Mouse (Mus musculus) adrenal gland, postnatal 36 days (tissue): ENCODE measurements around the gene Adamts9. TPM values are rescaled to one million over a fixed set of nuclear protein-coding genes. Genes with fewer than 3 reads are reported as not detected.
A peak's percentile ranks its signal among the peaks of the same experiment; 100 is the strongest.

ENCODE experiments used
- DNase-seq, 2 experiments: peaks; one replicate each; pipeline ENCODE4 v3.0.0; 2021; ENCODE audit warnings: mixed read lengths in 1 of 2
- total RNA-seq, 2 experiments: library from RNA; stranded (reverse); gene quantifications; 2 replicates each; pipeline ENCODE4 v1.2.3; 2021

Adamts9 gene
- total RNA-seq, 2 experiments from 2014 or later: 25.7 to 60.8 TPM

DNA sequence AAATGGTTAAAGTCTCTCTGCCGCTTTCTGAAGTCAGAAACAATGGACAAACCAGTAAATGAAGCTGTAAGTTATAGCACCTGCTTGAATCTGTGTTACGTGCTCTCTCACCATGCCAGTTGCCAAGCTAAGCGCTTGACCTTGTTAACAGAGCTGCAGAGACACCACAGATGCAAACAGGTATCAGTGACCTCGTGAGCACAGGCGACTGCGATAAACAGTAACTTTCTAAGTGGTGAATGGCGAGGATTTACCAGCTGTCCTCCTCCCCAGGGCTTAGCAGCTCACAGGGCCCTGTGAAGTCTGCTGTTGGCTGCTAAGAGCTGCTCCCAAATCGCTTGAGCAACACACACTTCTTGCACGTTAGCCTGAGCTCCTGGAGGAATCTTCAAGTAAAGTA lies 80.7 kb downstream of the Adamts9 start:
- no peak for DNase-seq

- no peak for DNase-seq
Observed at GRCm38 (mm10) chr6:92860285-92860912, 82.9 kb downstream of the Adamts9 start.

GRCm38 (mm10) chr6:92858721-92859510 lies 84.4 kb downstream of the Adamts9 start:
- no peak for DNase-seq

- no peak for DNase-seq
Observed at GRCm38 (mm10) chr6:92857761-92858160, 85.5 kb downstream of the Adamts9 start.

DNA sequence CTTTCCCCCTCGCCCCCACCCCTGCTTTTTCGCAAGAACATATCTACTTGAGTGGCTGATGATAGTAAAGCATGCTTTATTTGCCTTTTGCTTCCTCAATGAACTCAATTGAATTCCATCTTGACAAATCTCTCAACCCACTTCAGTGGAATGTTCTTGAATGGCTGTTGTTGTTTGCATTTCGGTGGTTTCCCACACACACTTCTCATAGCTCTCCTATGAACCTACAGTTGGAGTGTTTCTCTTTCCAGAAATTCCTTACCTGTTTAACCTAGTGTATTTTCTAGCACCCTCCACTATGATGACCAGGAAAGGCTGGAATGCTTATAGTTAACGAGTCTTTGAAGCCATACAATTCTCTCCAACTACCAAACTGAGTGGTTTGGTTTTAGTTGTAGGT lies 88.4 kb downstream of the Adamts9 start:
- DNase-seq: no peak

DNA sequence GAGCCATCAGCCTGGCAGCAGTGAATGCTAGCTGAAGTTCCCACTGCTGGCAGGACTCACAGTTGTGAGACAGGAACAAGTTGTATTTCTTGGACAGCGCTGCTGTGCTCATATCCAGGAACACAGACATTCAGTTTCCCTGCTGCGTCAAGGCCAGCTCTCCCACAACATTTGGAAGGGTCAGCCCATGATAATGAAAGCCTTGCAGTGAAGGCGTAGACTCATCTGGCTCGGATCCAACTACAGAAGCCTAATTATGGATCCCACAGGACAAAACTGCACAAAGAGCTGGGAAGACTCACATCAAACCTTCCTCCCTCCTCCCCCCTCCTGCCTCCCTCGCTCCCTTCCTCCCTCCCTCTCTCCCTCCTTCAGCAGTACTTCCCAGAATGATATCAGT lies 93.0 kb downstream of the Adamts9 start:
- DNase-seq: peak; percentile 69 to 75

DNA sequence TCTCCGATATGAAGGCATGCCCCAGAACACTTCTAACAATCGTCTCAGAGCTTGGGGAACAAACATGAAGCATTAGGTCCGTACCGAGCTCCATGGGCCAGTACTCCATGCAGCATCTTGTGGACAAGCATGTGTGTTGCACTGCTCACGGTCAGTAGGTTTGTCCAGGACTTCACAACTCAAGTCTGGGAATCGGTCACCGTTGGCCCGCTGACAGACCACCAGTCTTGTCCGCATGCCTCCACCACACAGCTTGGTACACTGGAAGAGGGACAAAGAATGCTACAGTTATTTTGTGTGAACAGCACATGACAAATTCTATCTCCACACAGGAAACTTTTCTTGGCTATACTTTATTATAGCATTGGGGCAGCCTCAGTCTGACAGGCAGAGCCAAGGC lies 94.1 kb downstream of the Adamts9 start:
- DNase-seq: no peak

- peak; percentile 51 to 57 for DNase-seq
Observed at GRCm38 (mm10) chr6:92846614-92847013, 96.7 kb downstream of the Adamts9 start.

GRCm38 (mm10) chr6:92845898-92846297 lies 97.4 kb downstream of the Adamts9 start:
- no peak for DNase-seq

DNA sequence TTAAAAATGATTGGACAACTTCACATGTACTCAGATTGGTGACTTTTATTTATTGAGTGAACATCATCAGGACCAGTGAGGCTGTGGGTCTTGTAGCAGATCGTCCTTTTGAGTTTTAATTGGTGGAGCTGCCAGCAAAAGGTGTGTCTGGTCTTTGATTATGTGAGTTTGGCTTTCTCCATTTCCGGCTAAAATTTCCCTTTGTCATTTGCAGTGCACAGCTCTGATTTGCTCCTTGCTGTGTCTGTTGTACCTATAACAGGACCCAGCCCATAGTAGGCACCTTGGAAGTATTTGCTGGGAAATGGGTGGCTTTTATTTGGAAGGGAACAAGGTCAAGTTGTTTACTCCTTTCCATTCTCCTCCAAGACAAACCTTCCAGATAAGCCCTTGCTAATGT lies 99.8 kb downstream of the Adamts9 start:
- no peak for DNase-seq

DNA sequence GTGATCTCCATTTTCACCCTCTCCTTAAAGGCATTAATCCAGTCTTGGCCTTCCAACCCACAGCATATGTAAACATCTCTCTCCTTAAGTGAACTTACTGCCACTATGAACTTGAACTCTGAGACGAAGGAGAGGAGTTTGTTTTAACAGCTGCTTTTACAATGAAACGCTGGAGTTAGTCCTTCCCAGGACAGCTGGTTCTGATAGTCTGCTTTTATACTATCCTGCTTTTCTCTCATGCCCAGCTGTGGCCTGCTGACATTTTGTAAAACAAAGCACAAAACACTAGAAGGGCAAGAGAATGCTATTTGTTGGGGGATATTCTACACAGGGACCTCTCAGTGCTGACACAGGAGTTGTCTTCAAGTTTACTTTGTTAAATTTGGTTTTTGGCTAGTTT lies 101.3 kb downstream of the Adamts9 start:
- DNase-seq: no peak

DNA sequence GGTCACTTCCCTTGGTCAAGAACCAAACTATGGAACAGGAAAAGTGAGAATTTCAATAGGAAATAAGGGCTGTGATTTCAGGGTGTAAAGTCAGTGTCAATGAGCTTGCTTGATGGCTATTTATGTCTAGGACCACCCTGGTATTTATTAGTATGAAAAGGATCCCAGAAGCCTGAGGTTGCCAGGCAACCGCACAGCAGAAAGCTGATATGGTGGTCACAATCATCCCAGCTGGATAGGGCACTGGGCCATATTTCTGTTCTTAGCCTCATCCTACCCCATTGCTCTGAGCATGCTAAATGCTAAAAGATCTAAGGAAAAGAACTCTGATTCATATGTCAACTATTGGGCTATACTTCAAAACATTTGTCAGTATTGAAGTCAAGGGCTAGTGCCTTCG lies 112.2 kb downstream of the Adamts9 start:
- no peak for DNase-seq

- DNase-seq: no peak
Observed at GRCm38 (mm10) chr6:92829148-92829547, 114.1 kb downstream of the Adamts9 start.

GRCm38 (mm10) chr6:92827360-92827759 lies 115.9 kb downstream of the Adamts9 start:
- peak; percentile 20 to 35 for DNase-seq

- no peak for DNase-seq
Observed at GRCm38 (mm10) chr6:92826561-92826960, 116.7 kb downstream of the Adamts9 start.

DNA sequence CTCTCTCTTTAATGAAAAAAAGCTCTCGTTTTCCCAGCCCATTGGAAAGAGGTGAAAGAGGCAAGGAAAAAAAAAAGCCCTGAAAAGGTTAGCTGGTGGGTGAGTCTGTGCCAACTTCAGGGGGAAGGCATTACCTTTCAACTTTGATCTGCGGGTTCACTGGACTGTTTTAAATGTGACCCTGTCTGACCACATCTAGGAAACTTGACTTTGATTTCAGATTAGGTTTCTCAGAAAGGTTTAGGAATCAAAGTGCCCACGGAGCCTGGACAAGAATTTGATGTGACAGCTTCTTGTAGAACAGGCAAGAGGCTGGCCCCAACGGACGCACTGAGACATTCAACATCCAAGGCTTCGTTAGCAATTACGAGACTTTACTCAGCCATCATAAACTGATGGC lies 119.3 kb downstream of the Adamts9 start:
- no peak for DNase-seq

- peak; percentile 47 to 49 for DNase-seq
Observed at GRCm38 (mm10) chr6:92822006-92822405, 121.3 kb downstream of the Adamts9 start.

GRCm38 (mm10) chr6:92821606-92822005 lies 121.7 kb downstream of the Adamts9 start:
- no peak for DNase-seq

GRCm38 (mm10) chr6:92817661-92818060 lies 125.6 kb downstream of the Adamts9 start:
- no peak for DNase-seq

DNA sequence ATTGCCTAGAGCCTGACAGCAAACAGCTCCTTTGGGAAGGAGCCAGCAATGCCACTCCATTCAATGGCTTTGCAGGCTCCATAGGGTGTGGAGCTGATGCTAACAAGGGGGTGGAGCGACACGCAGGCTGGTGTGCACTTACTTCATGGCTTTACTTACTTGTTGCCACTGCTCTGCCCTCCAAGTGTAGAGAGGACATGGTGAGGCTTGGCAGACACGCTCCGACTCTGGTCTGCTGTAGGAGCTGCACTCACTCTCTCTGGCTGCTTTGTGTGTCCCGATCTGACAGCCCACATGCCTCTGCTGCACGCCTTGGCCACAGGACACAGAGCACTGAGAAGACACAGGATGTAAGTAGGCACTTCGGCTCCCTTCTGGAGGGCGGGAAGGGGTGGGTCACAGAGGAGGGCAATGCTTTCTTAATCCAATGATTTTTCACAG lies 127.0 kb downstream of the Adamts9 start, which contains the start of gene A730049H05Rik:
Gene A730049H05Rik (plus strand): TSS at position 168 of the 441 bp plus-strand sequence.
- no peak for DNase-seq

- DNase-seq: no peak
Observed at GRCm38 (mm10) chr6:92812702-92813370, 130.5 kb downstream of the Adamts9 start.

DNA sequence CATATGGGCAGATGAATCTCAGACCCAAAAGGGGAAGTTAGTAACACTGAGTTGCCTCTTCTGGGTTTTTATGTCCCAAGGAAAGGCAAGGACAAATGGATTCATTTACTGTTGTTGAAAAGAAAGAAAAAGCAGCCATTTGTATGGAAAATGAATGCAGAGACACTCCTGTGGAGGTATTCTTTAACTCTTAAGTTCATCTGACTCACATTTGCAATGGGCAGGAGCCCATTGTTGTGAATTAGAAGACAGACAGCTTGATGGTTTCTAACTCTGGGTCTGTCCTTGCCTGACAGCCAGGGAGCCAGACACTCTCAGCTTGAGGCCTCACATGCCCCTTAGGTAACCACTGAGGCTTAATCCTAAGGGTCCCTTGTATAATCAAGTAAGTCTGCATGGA lies 131.7 kb downstream of the Adamts9 start:
- DNase-seq: no peak

GRCm38 (mm10) chr6:92810628-92811027 lies 132.7 kb downstream of the Adamts9 start:
- no peak for DNase-seq
